Mouse (Mus musculus) heart, postnatal 25 days (tissue): ENCODE results near the gene Cnot4. TPM values are rescaled to one million over a fixed set of nuclear protein-coding genes. Genes with fewer than 3 reads are reported as not detected.

ENCODE experiments used
- DNase-seq: peaks from one replicate; pipeline ENCODE4 v3.0.0; 2022; ENCODE audit warnings: low spot score
- intact Hi-C: fragments of 180-260 bp; cut with DNase I; formaldehyde crosslinking; loops from one replicate; pipeline ENCODE4 v1.15.1; 2025
- total RNA-seq, 2 experiments: library from RNA; stranded (reverse); gene quantifications; 2 replicates each; pipeline ENCODE4 v1.2.3; 2021

The Cnot4 gene
- total RNA-seq, 2 experiments from 2014 or later, result 21.8 to 23.3 TPM

- intact Hi-C loops, result no loop called here
- no peak for DNase-seq
These were observed 71.1 kb downstream of the Cnot4 start for GRCm38 (mm10) chr6:35062446-35062845.

GRCm38 (mm10) chr6:35043127-35043526 is 90.4 kb downstream of the Cnot4 start:
- DNase-seq, result no peak
- intact Hi-C loops, result no loop called here

GRCm38 (mm10) chr6:35033341-35033740 is 100.2 kb downstream of the Cnot4 start:
- intact Hi-C loops, result no loop called here
- no peak for DNase-seq

GRCm38 (mm10) chr6:35032704-35033103 is 100.8 kb downstream of the Cnot4 start:
- DNase-seq, result no peak
- intact Hi-C loops, result no loop called here

- intact Hi-C loops, result no loop called here
- DNase-seq, result no peak
These were observed 102.7 kb downstream of the Cnot4 start for GRCm38 (mm10) chr6:35030811-35031210.

- DNase-seq, result no peak
- intact Hi-C loops, result no loop called here
These were observed 103.3 kb downstream of the Cnot4 start for GRCm38 (mm10) chr6:35030226-35030625.

- intact Hi-C loops, result no loop called here
- no peak for DNase-seq
These were observed 105.5 kb downstream of the Cnot4 start for GRCm38 (mm10) chr6:35028023-35028422.

- DNase-seq, result no peak
- intact Hi-C loops, result no loop called here
These were observed 106.3 kb downstream of the Cnot4 start for GRCm38 (mm10) chr6:35027257-35027656.

GRCm38 (mm10) chr6:35016624-35017023 is 116.9 kb downstream of the Cnot4 start:
- intact Hi-C loops, result no loop called here
- no peak for DNase-seq

- DNase-seq, result no peak
- intact Hi-C loops, result no loop called here
These were observed 121.6 kb downstream of the Cnot4 start for GRCm38 (mm10) chr6:35011953-35012352.

GRCm38 (mm10) chr6:35010705-35011104 is 122.8 kb downstream of the Cnot4 start:
- DNase-seq, result no peak
- intact Hi-C loops, result no loop called here

- DNase-seq, result no peak
- intact Hi-C loops, result no loop called here
These were observed 131.3 kb downstream of the Cnot4 start for GRCm38 (mm10) chr6:35002261-35002669.

- no peak for DNase-seq
- intact Hi-C loops, result loop anchor here (5.0 kb wide), 2 partner anchors 173 to 487 kb away; no protein-coding TSS in a partner anchor
These were observed 134.4 kb downstream of the Cnot4 start for GRCm38 (mm10) chr6:34999101-34999500.

- intact Hi-C loops, result loop anchor here (5.0 kb wide), 2 partner anchors 176 to 484 kb away; no protein-coding TSS in a partner anchor
- DNase-seq, result no peak
These were observed 137.0 kb downstream of the Cnot4 start for GRCm38 (mm10) chr6:34996496-34996895.

GRCm38 (mm10) chr6:34995265-34995681 is 138.3 kb downstream of the Cnot4 start:
- DNase-seq, result peak; percentile 63
- intact Hi-C loops, result loop anchor here (5.0 kb wide), 2 partner anchors 177 to 483 kb away; no protein-coding TSS in a partner anchor

GRCm38 (mm10) chr6:34994692-34995091 is 138.8 kb downstream of the Cnot4 start:
- DNase-seq, result no peak
- intact Hi-C loops, result loop anchor here (5.0 kb wide), 2 partner anchors 178 to 482 kb away; no protein-coding TSS in a partner anchor

GRCm38 (mm10) chr6:34989263-34989662 is 144.3 kb downstream of the Cnot4 start:
- DNase-seq, result no peak
- intact Hi-C loops, result no loop called here

GRCm38 (mm10) chr6:34988081-34988761 is 145.3 kb downstream of the Cnot4 start, which contains the start of gene Slc23a4:
TSS of gene Slc23a4 (minus strand) at chr6:34988404.
- intact Hi-C loops, result no loop called here
- no peak for DNase-seq

- intact Hi-C loops, result no loop called here
These were observed 146.4 kb downstream of the Cnot4 start for GRCm38 (mm10) chr6:34987085-34987645.

GRCm38 (mm10) chr6:34980661-34981060 is 152.9 kb downstream of the Cnot4 start:
- DNase-seq, result no peak
- intact Hi-C loops, result no loop called here

More at GRCm38 (mm10) chr6:34987085-34987645, 146.4 kb downstream of the Cnot4 start:
- DNase-seq, result no peak

GRCm38 (mm10) chr6:34979291-34979690 is 154.2 kb downstream of the Cnot4 start:
- intact Hi-C loops, result no loop called here
- no peak for DNase-seq
